1 mouse cellular context compared by ENCODE assay signal in the genomic region with DNA sequence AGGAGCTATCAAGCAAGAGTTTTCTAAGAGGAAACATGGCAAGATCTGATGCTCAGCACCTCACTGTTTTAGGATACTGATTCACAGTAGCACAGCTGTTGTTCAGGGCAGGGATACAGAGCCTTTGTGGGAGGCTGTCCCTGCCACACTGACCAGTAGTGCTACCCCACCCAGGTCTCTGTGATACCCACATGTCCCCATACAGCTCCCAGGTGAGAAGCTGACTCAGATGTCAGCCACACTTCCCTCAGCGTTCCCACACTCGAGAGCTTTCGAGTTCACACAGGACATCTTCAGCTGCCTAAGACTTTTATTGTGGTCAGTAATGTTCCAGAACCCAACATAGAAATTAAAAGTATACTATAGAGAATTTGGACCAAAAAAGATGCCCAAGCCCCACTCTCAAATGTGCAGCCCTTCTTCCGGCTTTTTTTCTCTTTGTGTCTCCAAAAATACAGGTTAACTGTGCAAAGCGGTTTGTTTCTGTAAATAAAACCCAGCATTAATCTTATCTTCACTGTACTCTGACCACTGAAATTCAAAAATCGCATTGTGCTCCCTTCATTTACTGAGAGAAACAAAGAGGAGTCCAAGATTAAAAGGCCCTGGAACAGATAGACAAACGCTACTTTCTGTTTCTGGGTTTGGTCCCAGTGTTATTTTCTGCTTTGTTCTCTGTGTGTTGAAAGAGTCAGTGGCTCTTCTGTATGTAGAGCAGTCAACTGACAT.
TF ChIP-seq lines count a peak whose summit lies in the region.

No protein-coding gene starts in this region.

TF ChIP-seq in CH12.LX, 34 proteins besides CTCF, POLR2A, EP300 and RAD21 (continued from another document):
- TF ChIP-seq E2F4 (IDR thresholded peaks at IDR 0.05; ENCODE audit: insufficient replicate concordance, low read depth, low read length) (no peak), MAX (IDR thresholded peaks at IDR 0.05; ENCODE audit: low read length) (0 out of 2 replicates have a peak, but pooled peaks have one; percentile 8)
